Mouse (Mus musculus) forebrain, postnatal 0 days (tissue): Measurements from ENCODE around the gene Rgs21. TPM values are rescaled to one million over a fixed set of nuclear protein-coding genes. Genes with fewer than 3 reads are reported as not detected.

Source experiments
- ATAC-seq: fragments of 200-750 bp; cut with Nextera tagmentation; 2 replicates; pipeline ENCODE4 v1.8.0; 2017; ENCODE audit warnings: mild to moderate bottlenecking, moderate library complexity
- DNase-seq: peaks from one replicate; pipeline ENCODE4 v3.0.0-alpha.2; 2015
- H3K27ac ChIP-seq: fragments of 300-500 bp; sonication (generic); 2 replicates; pipeline ENCODE4 v1.5.1; 2014; ENCODE audit warnings: low read depth, mild to moderate bottlenecking, antibody characterized with exemption, low read length, moderate library complexity, mixed read lengths
- H3K27me3 ChIP-seq: fragments of 300-500 bp; sonication (generic); 2 replicates; pipeline ENCODE4 v1.6.1; 2014; ENCODE audit warnings: mild to moderate bottlenecking, low read length, mixed read lengths; ENCODE audit not compliant: insufficient read depth
- H3K36me3 ChIP-seq: fragments of 300-500 bp; sonication (generic); 2 replicates; pipeline ENCODE4 v1.6.1; 2014; ENCODE audit warnings: mild to moderate bottlenecking, moderate library complexity; ENCODE audit not compliant: insufficient read depth
- H3K4me1 ChIP-seq: fragments of 300-500 bp; sonication (generic); 2 replicates; pipeline ENCODE4 v1.6.1; 2014; ENCODE audit warnings: antibody characterized with exemption; ENCODE audit not compliant: insufficient read depth
- H3K4me2 ChIP-seq: fragments of 300-500 bp; sonication (generic); 2 replicates; pipeline ENCODE4 v1.6.1; 2014; ENCODE audit warnings: low read depth, mild to moderate bottlenecking, moderate library complexity
- H3K4me3 ChIP-seq: fragments of 300-500 bp; sonication (generic); 2 replicates; pipeline ENCODE4 v1.5.1; 2014; ENCODE audit warnings: low read depth, low read length, mixed read lengths
- H3K9ac ChIP-seq: fragments of 300-500 bp; sonication (generic); 2 replicates; pipeline ENCODE4 v1.6.1; 2014; ENCODE audit warnings: mild to moderate bottlenecking
- H3K9me3 ChIP-seq: fragments of 300-500 bp; sonication (generic); 2 replicates; pipeline ENCODE4 v1.6.1; 2016; ENCODE audit warnings: low read length
- CTCF ChIP-seq: sonication (generic); IDR thresholded peaks from 2 replicates; pipeline ENCODE4 v1.5.1; 2016; ENCODE audit warnings: antibody characterized with exemption, control low read depth, low read depth
- WGBS: fragments of 180-500 bp; shearing (Covaris S2); extraction: QIAGEN DNeasy Blood & Tissue Kit; methylation state at CpG from one replicate; pipeline ENCODE4 v1.1.7; 2014; 5-methylcytosine and 5-hydroxymethylcytosine counted together
- polyA plus RNA-seq: library from polyadenylated mRNA; unstranded; fragments of >200 nt; fragmentation: Nextera tagmentation; extraction: Ambion mirVana; gene quantifications from 2 replicates; pipeline ENCODE4 v1.2.1, GENCODE M21; 2015
- total RNA-seq: library from RNA; depleted of rRNA; stranded (reverse); fragments of >200 nt; gene quantifications from 2 replicates; pipeline ENCODE4 v1.2.3, GENCODE M21; 2014; rRNA removed

The Rgs21 gene
- total and polyA plus RNA-seq, 2 experiments from 2014 or later = not detected

DNA sequence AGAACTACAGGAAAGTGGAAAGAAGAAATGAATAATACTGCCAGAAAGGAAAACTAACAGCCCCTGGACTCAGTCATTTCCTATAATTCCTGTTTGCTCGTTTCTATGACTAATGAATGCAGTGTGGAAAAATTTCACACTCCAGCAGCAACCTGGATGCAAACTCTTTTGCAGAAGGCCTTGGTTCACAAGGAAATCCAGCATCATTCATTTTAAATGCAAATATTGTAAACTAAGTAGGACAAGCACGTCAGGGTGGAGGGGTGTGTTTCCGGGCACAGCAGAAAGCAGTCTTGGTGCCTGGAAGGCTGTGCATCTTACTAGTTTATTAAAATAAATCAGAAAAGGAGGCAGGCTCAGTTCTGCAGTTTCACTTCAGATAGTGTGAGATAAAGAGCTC, 69.4 kb downstream of the Rgs21 start:
- WGBS = 19% methylated on average over 3 of the region's 3 CpGs
- Histone ChIP-seq H3K27me3 (no peaks in the 10 kb centered on the region), H3K4me3 (no peak overlapping the region), H3K9me3 (no peaks in the 10 kb centered on the region), H3K27ac (no peak overlapping the region), H3K4me1 (no peaks in the 10 kb centered on the region), H3K4me2 (no peak overlapping the region), H3K9ac (no peak overlapping the region), H3K36me3 (no peaks in the 10 kb centered on the region)
- DNase-seq (no peak), ATAC-seq (no peak)
- no peak for TF ChIP-seq CTCF

DNA sequence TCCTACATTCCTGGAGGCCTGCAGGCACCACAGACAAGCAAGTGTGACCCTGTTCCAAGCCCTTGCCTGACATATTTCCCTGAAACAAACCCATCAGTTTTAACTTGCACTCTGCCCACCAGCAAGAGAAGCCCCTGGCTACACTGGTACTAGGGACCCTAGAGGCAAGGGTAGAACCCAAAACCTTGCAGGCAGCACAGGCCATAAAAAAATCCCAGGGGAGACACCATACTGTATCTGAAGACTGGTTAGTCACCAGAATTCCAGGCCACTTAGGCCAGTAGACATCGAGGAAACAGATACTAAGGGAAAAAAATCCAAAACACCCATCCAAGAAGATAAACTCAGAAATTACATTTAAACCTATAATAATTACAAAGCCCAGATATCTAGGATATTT, 74.1 kb downstream of the Rgs21 start:
- H3K4me2 ChIP-seq = no peak overlapping the region
- no peaks in the 10 kb centered on the region for H3K4me1 ChIP-seq
- no peak for TF ChIP-seq CTCF
- no peaks in the 10 kb centered on the region for H3K36me3 ChIP-seq
- ATAC-seq (no peak), DNase-seq (no peak)
- H3K9me3 ChIP-seq = no peaks in the 10 kb centered on the region
- H3K27me3 ChIP-seq = no peaks in the 10 kb centered on the region
- no peak overlapping the region for H3K9ac ChIP-seq
- 94% methylated on average over 1 of the region's 1 CpGs for WGBS
- no peak overlapping the region for H3K27ac ChIP-seq
- no peak overlapping the region for H3K4me3 ChIP-seq

DNA sequence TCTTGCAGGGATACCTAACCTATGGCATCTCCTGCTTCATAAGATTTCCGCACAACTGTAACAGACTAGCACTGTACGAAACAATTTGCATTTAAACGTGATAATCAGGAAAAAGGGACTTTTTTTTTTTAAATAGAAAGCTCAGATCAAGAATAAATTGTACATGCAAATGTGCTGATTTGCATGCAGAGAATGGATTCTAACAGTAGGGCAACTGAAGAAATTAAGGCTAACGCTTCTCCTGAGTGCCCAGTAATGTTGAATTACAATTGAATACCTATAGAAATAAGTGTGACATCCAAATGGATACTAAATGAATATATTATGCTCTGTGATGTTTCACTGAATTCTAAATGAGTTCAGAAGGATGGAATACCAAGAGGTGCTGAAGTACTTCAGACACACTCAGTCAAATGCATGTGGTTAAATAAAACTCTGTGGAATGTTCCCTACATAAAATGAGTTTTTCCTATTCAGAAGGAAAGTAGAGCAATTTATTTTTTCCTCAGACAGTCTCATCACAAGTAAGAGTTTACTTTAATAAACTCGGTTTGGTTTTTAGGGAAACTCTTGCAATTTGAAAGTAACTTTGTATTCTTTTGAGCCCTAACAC, 79.1 kb downstream of the Rgs21 start:
- no peak for TF ChIP-seq CTCF
- Histone ChIP-seq H3K4me1 (no peaks in the 10 kb centered on the region), H3K27ac (no peak overlapping the region), H3K4me2 (no peak overlapping the region), H3K27me3 (no peaks in the 10 kb centered on the region), H3K9me3 (no peaks in the 10 kb centered on the region), H3K4me3 (no peak overlapping the region), H3K9ac (no peak overlapping the region), H3K36me3 (no peaks in the 10 kb centered on the region)
- ATAC-seq (no peak), DNase-seq (no peak)
- WGBS = 41% methylated on average over 5 of the region's 5 CpGs

Other genes starting within 250 kb of the Rgs21 start
- gene Rgs18, start 207.8 kb upstream of the Rgs21 start, total RNA-seq = 0.10 and 0.54 TPM in 2 replicates
- 0.09 and 0.17 TPM in 2 replicates for gene Rgs18, start 207.8 kb upstream of the Rgs21 start, polyA plus RNA-seq